Mouse (Mus musculus) kidney, postnatal 0 days (tissue): ENCODE measurements at regions not wholly inside any gene's neighbourhood (a gene's known extent, or its start where the extent isn't known, plus 50 kb on each side); places are given as distances from the start of the nearest gene placed in this dataset.

Experiments used
- ATAC-seq: fragments of 200-750 bp; cut with Nextera tagmentation; replicated peaks from 2 replicates; pipeline ENCODE4 v1.8.0; 2017; ENCODE audit warnings: low read depth, moderate number of reproducible peaks, moderate TSS enrichment, moderate library complexity; ENCODE audit not compliant: low FRiP score
- DNase-seq: peaks from one replicate; pipeline ENCODE4 v3.0.0-alpha.2; 2016; ENCODE audit warnings: low spot score
- H3K27ac ChIP-seq: fragments of 300-500 bp; sonication (generic); 2 replicates; pipeline ENCODE4 v1.5.1; 2014; ENCODE audit warnings: mild to moderate bottlenecking
- H3K27me3 ChIP-seq: fragments of 300-500 bp; sonication (generic); 2 replicates; pipeline ENCODE4 v1.6.1; 2014; ENCODE audit warnings: low read length, mixed read lengths; ENCODE audit not compliant: insufficient read depth
- H3K36me3 ChIP-seq: fragments of 300-500 bp; sonication (generic); 2 replicates; pipeline ENCODE4 v1.6.1; 2014; ENCODE audit warnings: low read length, mixed read lengths; ENCODE audit not compliant: insufficient read depth
- H3K4me1 ChIP-seq: fragments of 300-500 bp; sonication (generic); replicated peaks from 2 replicates; pipeline ENCODE4 v1.6.1; 2014; ENCODE audit warnings: antibody characterized with exemption, low read length, mixed read lengths; ENCODE audit not compliant: insufficient read depth
- H3K4me2 ChIP-seq: fragments of 300-500 bp; sonication (generic); 2 replicates; pipeline ENCODE4 v1.6.1; 2014; ENCODE audit warnings: mild to moderate bottlenecking, low read length, moderate library complexity, mixed read lengths
- H3K4me3 ChIP-seq: fragments of 300-500 bp; sonication (generic); replicated peaks from 2 replicates; pipeline ENCODE4 v1.5.1; 2014; ENCODE audit warnings: low read depth, low read length
- H3K9ac ChIP-seq: fragments of 300-500 bp; sonication (generic); 2 replicates; pipeline ENCODE4 v1.6.1; 2014; ENCODE audit warnings: low read depth, low read length
- H3K9me3 ChIP-seq: fragments of 300-500 bp; sonication (generic); replicated peaks from 2 replicates; pipeline ENCODE4 v1.6.1; 2016; ENCODE audit warnings: low read length, inconsistent platforms, mixed read lengths
- CTCF ChIP-seq: IDR thresholded peaks from 2 replicates; pipeline ENCODE4 v1.5.1; 2016; ENCODE audit warnings: antibody characterized with exemption, low read depth, mild to moderate bottlenecking, moderate library complexity
- WGBS: fragments of 180-500 bp; shearing (Covaris S2); extraction: QIAGEN DNeasy Blood & Tissue Kit; methylation state at CpG from one replicate; pipeline ENCODE4 v1.1.7; 2014; 5-methylcytosine and 5-hydroxymethylcytosine counted together

- Histone ChIP-seq H3K4me1 (no peaks in the 10 kb centered on the region), H3K27ac (no peak overlapping the region), H3K4me3 (no peak overlapping the region), H3K9me3 (no peaks in the 10 kb centered on the region), H3K36me3 (no peaks in the 10 kb centered on the region), H3K27me3 (no peaks in the 10 kb centered on the region), H3K9ac (no peak overlapping the region), H3K4me2 (no peak overlapping the region)
- no peak for TF ChIP-seq CTCF
- WGBS = 88% methylated on average over 2 of the region's 2 CpGs
- no peak for DNase-seq
- no peak for ATAC-seq
These were observed 110.1 kb upstream of the Igf1 start for GRCm38 (mm10) chr10:87747846-87748552.

- Histone ChIP-seq H3K36me3 (no peaks in the 10 kb centered on the region), H3K9ac (no peak overlapping the region), H3K27me3 (no peaks in the 10 kb centered on the region), H3K4me3 (no peak overlapping the region), H3K4me1 (no peaks in the 10 kb centered on the region), H3K27ac (no peak overlapping the region), H3K4me2 (no peak overlapping the region), H3K9me3 (no peaks in the 10 kb centered on the region)
- ATAC-seq = no peak
- DNase-seq = no peak
- no peak for TF ChIP-seq CTCF
- WGBS = 88% methylated on average over 4 of the region's 4 CpGs
These were observed 109.4 kb upstream of the Igf1 start for GRCm38 (mm10) chr10:87748631-87749193.

DNA sequence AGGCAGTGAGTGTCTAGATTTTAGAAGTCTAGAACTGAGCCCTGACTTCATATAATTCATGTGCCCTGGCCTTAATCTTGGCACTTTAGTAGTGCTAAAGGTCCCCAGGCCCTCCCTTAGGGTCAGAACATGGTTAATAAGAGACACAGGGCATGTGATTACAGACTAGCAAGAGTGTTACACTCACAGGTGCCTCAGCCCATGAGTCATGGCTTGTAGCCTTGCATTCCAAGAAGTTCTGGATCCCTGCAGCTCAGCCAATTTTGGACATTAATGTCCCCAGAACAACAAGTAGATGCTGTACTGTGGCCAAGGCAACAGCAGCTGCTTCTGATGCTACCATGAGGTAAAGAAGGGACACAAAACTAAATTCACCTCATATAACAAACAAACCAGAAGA, 107.7 kb upstream of the Igf1 start:
- no peaks in the 10 kb centered on the region for H3K9me3 ChIP-seq
- H3K27me3 ChIP-seq = no peaks in the 10 kb centered on the region
- DNase-seq = no peak
- no peaks in the 10 kb centered on the region for H3K4me1 ChIP-seq
- TF ChIP-seq CTCF = no peak
- no peak overlapping the region for H3K4me2 ChIP-seq
- no peak for ATAC-seq
- H3K9ac ChIP-seq = no peak overlapping the region
- H3K27ac ChIP-seq = no peak overlapping the region
- no peaks in the 10 kb centered on the region for H3K36me3 ChIP-seq
- no peak overlapping the region for H3K4me3 ChIP-seq

- ATAC-seq = no peak
- TF ChIP-seq CTCF = no peak
- 50% methylated on average over 1 of the region's 1 CpGs for WGBS
- Histone ChIP-seq H3K9ac (no peak overlapping the region), H3K4me2 (no peak overlapping the region), H3K4me3 (no peak overlapping the region), H3K9me3 (no peaks in the 10 kb centered on the region), H3K27me3 (no peaks in the 10 kb centered on the region), H3K27ac (no peak overlapping the region), H3K36me3 (no peaks in the 10 kb centered on the region), H3K4me1 (no peaks in the 10 kb centered on the region)
- no peak for DNase-seq
These were observed 107.1 kb upstream of the Igf1 start for GRCm38 (mm10) chr10:87750972-87751371.

DNA sequence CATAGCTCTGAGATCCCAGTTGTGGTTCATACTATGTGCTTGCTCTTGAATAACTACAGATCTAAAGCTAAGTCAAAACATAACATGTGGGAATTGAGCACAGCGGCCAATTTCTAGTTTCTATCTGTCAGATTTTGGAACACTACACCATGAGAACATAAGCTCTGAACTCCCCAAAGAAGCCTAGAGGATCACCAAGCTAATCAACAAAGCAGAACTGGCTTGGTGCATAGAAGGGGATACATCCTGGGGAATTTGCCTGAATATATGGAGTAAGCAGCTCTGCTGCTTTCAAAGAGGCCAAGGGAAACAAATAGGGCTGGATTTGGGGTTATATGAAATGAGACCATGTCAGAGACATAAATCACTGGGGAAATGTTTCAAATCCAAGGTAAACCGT, 105.9 kb upstream of the Igf1 start:
- Histone ChIP-seq H3K4me2 (no peak overlapping the region), H3K4me1 (no peaks in the 10 kb centered on the region), H3K27me3 (no peaks in the 10 kb centered on the region), H3K9me3 (no peaks in the 10 kb centered on the region), H3K36me3 (no peaks in the 10 kb centered on the region), H3K4me3 (no peak overlapping the region), H3K9ac (no peak overlapping the region), H3K27ac (no peak overlapping the region)
- no peak for ATAC-seq
- TF ChIP-seq CTCF = no peak
- no peak for DNase-seq
- WGBS = 49% methylated on average over 2 of the region's 2 CpGs

DNA sequence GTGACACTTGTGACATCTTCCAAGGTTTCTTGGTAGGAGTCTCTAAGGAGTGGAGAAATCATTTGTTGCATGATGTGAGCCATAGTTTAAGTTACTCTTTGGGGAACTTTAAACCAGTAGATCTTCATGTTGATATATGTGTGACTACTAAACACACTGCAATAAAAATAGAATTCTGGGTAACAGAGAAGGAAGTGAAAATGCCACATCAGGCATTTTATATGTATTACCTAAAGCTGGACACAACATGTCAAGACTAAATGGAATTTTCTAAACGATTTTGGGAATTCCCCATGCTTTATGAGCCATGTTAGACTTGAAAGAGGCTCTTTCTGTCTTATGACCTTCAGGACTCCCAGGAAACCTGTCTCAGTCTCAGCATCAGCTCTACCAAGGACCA, 104.6 kb upstream of the Igf1 start:
- H3K27ac ChIP-seq = no peak overlapping the region
- H3K4me3 ChIP-seq = no peak overlapping the region
- no peak for ATAC-seq
- H3K36me3 ChIP-seq = no peaks in the 10 kb centered on the region
- DNase-seq = no peak
- no peaks in the 10 kb centered on the region for H3K4me1 ChIP-seq
- H3K4me2 ChIP-seq = no peak overlapping the region
- H3K9ac ChIP-seq = no peak overlapping the region
- no peaks in the 10 kb centered on the region for H3K9me3 ChIP-seq
- no peak for TF ChIP-seq CTCF
- no peaks in the 10 kb centered on the region for H3K27me3 ChIP-seq
- WGBS = 6% methylated on average over 1 of the region's 1 CpGs
